Mouse (Mus musculus): ENCODE measurements at regions not wholly inside any gene's neighbourhood (a gene's known extent, or its start where the extent isn't known, plus 50 kb on each side); places are given as distances from the start of the nearest gene placed in this dataset.

- Histone ChIP-seq H3K9ac (no peak overlapping the region), H3K36me3 (replicated peaks) (no peaks in the 10 kb centered on the region), H3K27me3 (replicated peaks) (no peaks in the 10 kb centered on the region), H3K4me1 (no peaks in the 10 kb centered on the region), H3K9me3 (no peaks in the 10 kb centered on the region), H3K4me3 (no peak overlapping the region), H3K4me2 (no peak overlapping the region), H3K27ac (no peak overlapping the region)
- ATAC-seq (replicated peaks), result no peak
- 69% methylated on average over 4 of the region's 4 CpGs for WGBS
These were observed 171.6 kb upstream of the Pld5 start for GRCm38 (mm10) chr1:176446735-176447134.

GRCm38 (mm10) chr1:176443712-176444111 is 168.6 kb upstream of the Pld5 start:
- 98% methylated on average over 1 of the region's 1 CpGs for WGBS

GRCm38 (mm10) chr1:176440254-176440653 is 165.1 kb upstream of the Pld5 start:
- Histone ChIP-seq H3K4me1 (no peaks in the 10 kb centered on the region), H3K9me3 (no peaks in the 10 kb centered on the region), H3K27ac (no peak overlapping the region), H3K4me2 (no peak overlapping the region), H3K4me3 (no peak overlapping the region), H3K27me3 (replicated peaks) (no peaks in the 10 kb centered on the region), H3K36me3 (replicated peaks) (no peaks in the 10 kb centered on the region), H3K9ac (no peak overlapping the region)
- WGBS, result 78% methylated on average over 3 of the region's 3 CpGs
- no peak for ATAC-seq (replicated peaks)

More at GRCm38 (mm10) chr1:176443712-176444111, 168.6 kb upstream of the Pld5 start:
- Histone ChIP-seq H3K9me3 (no peaks in the 10 kb centered on the region), H3K4me3 (no peak overlapping the region), H3K36me3 (replicated peaks) (no peaks in the 10 kb centered on the region), H3K9ac (no peak overlapping the region), H3K27me3 (replicated peaks) (no peaks in the 10 kb centered on the region), H3K4me1 (no peaks in the 10 kb centered on the region), H3K27ac (no peak overlapping the region), H3K4me2 (no peak overlapping the region)
- ATAC-seq (replicated peaks), result no peak

DNA sequence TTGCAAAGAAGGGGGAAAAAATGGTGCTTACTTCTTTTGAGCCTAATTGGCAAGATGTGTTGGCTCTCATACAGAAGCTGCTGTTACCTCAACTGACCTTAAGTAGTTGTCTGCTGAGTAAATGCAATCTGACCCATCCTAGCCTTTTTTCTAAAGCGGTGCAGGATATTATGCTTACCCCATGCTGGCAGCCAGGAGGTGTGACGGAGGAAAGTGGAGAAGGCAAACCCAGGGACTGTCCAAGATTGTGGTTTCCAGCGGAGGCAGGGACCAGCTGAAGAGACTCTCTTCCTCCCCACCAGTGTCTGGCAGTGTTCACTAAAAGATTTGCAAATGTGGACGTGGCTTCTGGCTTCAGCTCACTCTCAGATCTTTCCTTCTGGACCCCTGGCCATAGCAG is 152.7 kb upstream of the Pld5 start:
- H3K27ac ChIP-seq, result no peak overlapping the region
- no peak for ATAC-seq (replicated peaks)
- H3K9ac ChIP-seq, result no peak overlapping the region
- WGBS, result 47% methylated on average over 4 of the region's 4 CpGs
- no peaks in the 10 kb centered on the region for H3K27me3 ChIP-seq (replicated peaks)
- H3K9me3 ChIP-seq, result no peaks in the 10 kb centered on the region
- no peak overlapping the region for H3K4me2 ChIP-seq
- no peaks in the 10 kb centered on the region for H3K36me3 ChIP-seq (replicated peaks)
- no peak overlapping the region for H3K4me3 ChIP-seq
- no peaks in the 10 kb centered on the region for H3K4me1 ChIP-seq

- Histone ChIP-seq H3K27ac (no peak overlapping the region), H3K36me3 (replicated peaks) (no peaks in the 10 kb centered on the region), H3K9ac (no peak overlapping the region), H3K4me2 (no peak overlapping the region), H3K9me3 (no peaks in the 10 kb centered on the region), H3K4me3 (no peak overlapping the region), H3K4me1 (no peaks in the 10 kb centered on the region), H3K27me3 (replicated peaks) (no peaks in the 10 kb centered on the region)
- no peak for ATAC-seq (replicated peaks)
- WGBS, result 85% methylated on average over 2 of the region's 2 CpGs
These were observed 151.9 kb upstream of the Pld5 start for GRCm38 (mm10) chr1:176427046-176427445.

DNA sequence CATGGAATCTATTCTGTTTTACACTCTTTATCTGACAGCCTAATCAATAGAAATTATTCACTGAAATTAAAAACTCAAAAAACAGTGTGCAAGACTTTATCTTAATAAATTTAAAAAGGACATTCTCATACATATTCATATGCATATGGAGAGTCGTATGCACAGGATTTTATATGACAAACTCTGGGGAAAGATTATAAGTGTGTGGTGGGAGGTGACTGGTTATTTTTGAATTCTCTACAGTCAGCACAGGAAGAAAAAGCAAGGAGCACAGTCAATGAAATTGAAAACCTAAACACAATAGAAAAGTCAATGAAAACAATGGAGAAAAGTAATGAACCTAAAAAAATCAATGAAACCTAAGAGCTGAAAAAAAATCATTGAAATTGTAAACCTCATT is 142.1 kb upstream of the Pld5 start:
- Histone ChIP-seq H3K27me3 (replicated peaks) (no peaks in the 10 kb centered on the region), H3K27ac (no peak overlapping the region), H3K4me2 (no peak overlapping the region), H3K9ac (no peak overlapping the region), H3K9me3 (no peaks in the 10 kb centered on the region), H3K4me3 (no peak overlapping the region), H3K36me3 (replicated peaks) (no peaks in the 10 kb centered on the region), H3K4me1 (no peaks in the 10 kb centered on the region)
- WGBS, result 66% methylated on average over 1 of the region's 1 CpGs
- no peak for ATAC-seq (replicated peaks)

GRCm38 (mm10) chr1:176404128-176404527 is 129.0 kb upstream of the Pld5 start:
- H3K9me3 ChIP-seq, result no peaks in the 10 kb centered on the region
- no peak overlapping the region for H3K4me3 ChIP-seq
- ATAC-seq (replicated peaks), result no peak
- no peak overlapping the region for H3K4me2 ChIP-seq
- H3K9ac ChIP-seq, result no peak overlapping the region
- WGBS, result 81% methylated on average over 3 of the region's 3 CpGs
- H3K27me3 ChIP-seq (replicated peaks), result no peaks in the 10 kb centered on the region
- no peak overlapping the region for H3K27ac ChIP-seq
- H3K4me1 ChIP-seq, result no peaks in the 10 kb centered on the region
- H3K36me3 ChIP-seq (replicated peaks), result no peaks in the 10 kb centered on the region

GRCm38 (mm10) chr1:176379645-176380044 is 104.5 kb upstream of the Pld5 start:
- Histone ChIP-seq H3K27me3 (replicated peaks) (no peaks in the 10 kb centered on the region), H3K4me3 (no peak overlapping the region), H3K4me1 (no peaks in the 10 kb centered on the region), H3K36me3 (replicated peaks) (no peaks in the 10 kb centered on the region), H3K27ac (no peak overlapping the region), H3K4me2 (no peak overlapping the region), H3K9ac (no peak overlapping the region), H3K9me3 (no peaks in the 10 kb centered on the region)
- ATAC-seq (replicated peaks), result peak; percentile 72; the same call in 1 of the 2 replicates

DNA sequence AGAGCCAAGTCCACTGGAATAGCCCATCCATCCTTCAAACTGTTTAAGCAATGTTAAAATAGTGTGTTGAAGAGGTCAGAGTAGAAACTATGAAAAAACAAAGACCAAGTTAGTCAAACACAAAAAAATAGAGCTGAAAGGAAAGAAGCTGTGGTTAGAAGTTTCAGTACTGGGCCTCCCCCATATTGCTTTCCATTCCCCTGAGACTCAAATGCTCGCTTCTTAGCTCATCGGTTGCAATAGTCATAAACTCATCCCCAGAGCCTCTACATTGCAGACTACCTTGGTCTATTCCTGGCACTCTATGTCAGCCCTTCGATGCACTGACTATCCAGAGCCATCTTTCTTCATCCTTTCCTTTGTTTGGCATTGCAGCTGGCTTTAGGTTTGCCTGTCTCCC is 91.8 kb upstream of the Pld5 start:
- H3K9me3 ChIP-seq, result no peaks in the 10 kb centered on the region
- no peaks in the 10 kb centered on the region for H3K27me3 ChIP-seq (replicated peaks)
- H3K27ac ChIP-seq, result no peak overlapping the region
- WGBS, result 92% methylated on average over 3 of the region's 3 CpGs
- H3K9ac ChIP-seq, result no peak overlapping the region
- H3K36me3 ChIP-seq (replicated peaks), result no peaks in the 10 kb centered on the region
- no peak for ATAC-seq (replicated peaks)
- H3K4me1 ChIP-seq, result no peaks in the 10 kb centered on the region
- H3K4me2 ChIP-seq, result no peak overlapping the region
- no peak overlapping the region for H3K4me3 ChIP-seq

DNA sequence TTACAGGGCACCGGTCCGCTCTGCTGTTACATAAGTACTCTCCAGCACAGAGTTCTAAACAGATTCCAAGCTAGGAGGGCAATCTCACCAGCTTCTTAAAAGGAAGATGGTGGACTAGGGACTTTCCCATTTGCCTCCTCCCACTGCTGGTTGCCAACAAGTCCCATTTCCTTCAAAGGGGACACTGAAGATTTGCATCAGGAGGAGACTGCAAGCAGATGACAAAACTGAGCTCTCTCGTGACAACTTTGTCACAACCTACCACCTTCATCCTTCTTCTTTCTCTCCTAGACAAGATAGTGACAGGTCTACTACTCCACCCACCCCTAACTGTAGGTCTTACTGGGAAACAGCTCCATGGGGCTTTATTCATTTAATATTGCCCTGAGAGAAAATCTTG is 85.8 kb upstream of the Pld5 start:
- Histone ChIP-seq H3K9me3 (no peaks in the 10 kb centered on the region), H3K4me2 (no peak overlapping the region), H3K4me3 (no peak overlapping the region), H3K36me3 (replicated peaks) (no peaks in the 10 kb centered on the region), H3K27ac (no peak overlapping the region), H3K9ac (no peak overlapping the region), H3K4me1 (peaks cover 2% of the 10 kb centered on the region), H3K27me3 (replicated peaks) (no peaks in the 10 kb centered on the region)
- no peak for ATAC-seq (replicated peaks)
- 93% methylated on average over 3 of the region's 3 CpGs for WGBS

DNA sequence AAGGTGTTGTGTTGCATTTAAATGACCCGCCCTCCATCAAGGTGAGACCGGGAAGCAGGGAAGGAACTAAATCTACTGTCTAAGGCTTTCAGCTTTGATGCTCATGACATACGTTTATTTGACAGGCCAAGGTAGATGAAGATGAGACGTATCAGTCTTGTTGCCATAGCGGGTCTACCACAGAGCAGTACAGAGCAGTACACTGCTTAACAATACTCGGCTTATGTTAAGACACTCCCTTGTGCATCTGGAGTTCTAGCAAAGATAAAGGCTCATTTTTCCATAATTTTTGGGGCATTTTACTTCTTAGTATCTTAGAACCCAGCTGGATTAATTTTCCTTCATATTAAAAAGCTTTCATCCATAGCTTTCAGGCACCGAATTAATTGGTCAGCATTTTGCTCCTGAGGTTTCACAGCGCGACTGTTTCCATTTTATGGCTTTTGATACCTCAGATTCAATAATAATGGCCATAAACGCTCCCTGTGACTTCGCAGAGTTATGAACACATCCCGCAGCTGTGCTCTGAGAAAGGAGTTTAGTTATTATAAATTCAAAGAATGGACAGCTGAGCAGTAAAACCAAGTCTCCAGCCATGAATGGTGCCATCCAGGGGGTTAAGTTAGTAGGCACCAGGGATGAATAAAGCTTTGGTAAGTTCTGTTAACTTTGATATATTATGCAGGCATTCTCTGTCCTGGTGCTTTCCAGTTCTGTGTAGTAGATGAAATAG is 85.0 kb upstream of the Pld5 start:
- no peaks in the 10 kb centered on the region for H3K36me3 ChIP-seq (replicated peaks)
- no peak for ATAC-seq (replicated peaks)
- WGBS, result 75% methylated on average over 12 of the region's 12 CpGs

GRCm38 (mm10) chr1:176355342-176355741 is 80.2 kb upstream of the Pld5 start:
- H3K27me3 ChIP-seq (replicated peaks), result no peaks in the 10 kb centered on the region
- 29% methylated on average over 12 of the region's 12 CpGs for WGBS
- peaks cover 17% of the 10 kb centered on the region for H3K4me1 ChIP-seq
- H3K4me3 ChIP-seq, result 0 out of 2 replicates have a peak overlapping the region, but pooled peaks have one; percentile 3
- H3K9me3 ChIP-seq, result no peaks in the 10 kb centered on the region
- no peaks in the 10 kb centered on the region for H3K36me3 ChIP-seq (replicated peaks)
- H3K9ac ChIP-seq, result no peak overlapping the region
- H3K27ac ChIP-seq, result peak overlapping the region; percentile 71
- ATAC-seq (replicated peaks), result peak; percentile 97
- H3K4me2 ChIP-seq, result peak overlapping the region; percentile 30

More for the DNA sequence above, 85.0 kb upstream of the Pld5 start:
- H3K9me3 ChIP-seq, result no peaks in the 10 kb centered on the region
- H3K27me3 ChIP-seq (replicated peaks), result no peaks in the 10 kb centered on the region
- H3K4me2 ChIP-seq, result no peak overlapping the region
- no peak overlapping the region for H3K9ac ChIP-seq
- peaks cover 10% of the 10 kb centered on the region for H3K4me1 ChIP-seq
- no peak overlapping the region for H3K4me3 ChIP-seq
- H3K27ac ChIP-seq, result no peak overlapping the region

- WGBS, result 33% methylated on average over 1 of the region's 1 CpGs
- Histone ChIP-seq H3K27me3 (replicated peaks) (no peaks in the 10 kb centered on the region), H3K4me1 (peaks cover 17% of the 10 kb centered on the region), H3K9me3 (no peaks in the 10 kb centered on the region), H3K4me3 (no peak overlapping the region), H3K36me3 (replicated peaks) (no peaks in the 10 kb centered on the region), H3K9ac (no peak overlapping the region), H3K4me2 (peak overlapping the region; percentile 30), H3K27ac (peak overlapping the region; percentile 71)
- 0 out of 2 replicates have a peak, but pooled peaks have one; percentile 4 for ATAC-seq (replicated peaks)
These were observed 79.8 kb upstream of the Pld5 start for GRCm38 (mm10) chr1:176354898-176355297.
